ENCODE assay signal across 17 mouse cellular contexts in genomic region chr7:97717326-97717725, GRCm38 (mm10). TPM values are rescaled to one million over a fixed set of nuclear protein-coding genes. Genes with fewer than 3 reads are reported as not detected.
"Had no signal": no experiment of that assay in that cellular context is flagged by ENCODE, and none has a peak within 500 bp of the region (broad histone marks: within the 10 kb centered on the region; RNA-seq: fewer than 3 reads in every experiment).

No protein-coding gene starts in this region.

- H3K9me3 ChIP-seq: liver, embryonic 15.5 days; midbrain, embryonic 13.5 days; midbrain, embryonic 15.5 days; neural tube, embryonic 12.5 days; stomach, embryonic 15.5 days had no signal

- H3K9ac ChIP-seq: liver, embryonic 15.5 days; liver, postnatal 0 days; lung, embryonic 14.5 days; midbrain, embryonic 13.5 days; midbrain, embryonic 15.5 days; neural tube, embryonic 12.5 days; stomach, embryonic 15.5 days had no signal

- DNase-seq: liver, postnatal 0 days; lung, embryonic 14.5 days; lung, postnatal 36 days; right cerebral cortex, postnatal 14 days; thymus, adult 2 months; thymus, postnatal 25 days; thymus, postnatal 4 days had no signal

- H3K4me1 ChIP-seq: liver, embryonic 15.5 days; midbrain, embryonic 13.5 days; midbrain, embryonic 15.5 days; neural tube, embryonic 12.5 days; stomach, embryonic 15.5 days had no signal

- H3K27me3 ChIP-seq: liver, embryonic 15.5 days; megakaryocyte, embryonic 14.5 days; midbrain, embryonic 13.5 days; midbrain, embryonic 15.5 days; neural tube, embryonic 12.5 days; stomach, embryonic 15.5 days had no signal

- H3K4me3 ChIP-seq: liver, embryonic 15.5 days; megakaryocyte, embryonic 14.5 days; midbrain, embryonic 13.5 days; midbrain, embryonic 15.5 days; neural tube, embryonic 12.5 days; stomach, embryonic 15.5 days had no signal

- H3K4me2 ChIP-seq: liver, embryonic 15.5 days; lung, embryonic 14.5 days; midbrain, embryonic 11.5 days; midbrain, embryonic 13.5 days; midbrain, embryonic 15.5 days; neural tube, embryonic 12.5 days; stomach, embryonic 15.5 days had no signal

- ATAC-seq: liver, postnatal 0 days; midbrain, embryonic 13.5 days; midbrain, embryonic 15.5 days had no signal

- H3K27ac ChIP-seq: liver, embryonic 15.5 days; macrophage; midbrain, embryonic 13.5 days; midbrain, embryonic 15.5 days; neural tube, embryonic 12.5 days; stomach, embryonic 15.5 days; stomach, postnatal 0 days had no signal

RNA-seq across cellular contexts. Expression of gene Aqp11, which starts 20.8 kb away (rescaled TPM):
- total RNA-seq: monocyte, adult 5-6 weeks had no signal
